Mouse (Mus musculus): Measurements from ENCODE around the gene Plb1.

- TF ChIP-seq POLR2A (IDR thresholded peaks at IDR 0.05; ENCODE audit: insufficient read length, low read depth) (no peak), E2F4 (IDR thresholded peaks at IDR 0.05; ENCODE audit: insufficient read depth) (no peak), POLR2AphosphoS2 (IDR thresholded peaks at IDR 0.05; ENCODE audit: insufficient read length, low read depth) (no peak), USF1 (IDR thresholded peaks at IDR 0.05; ENCODE audit: low read depth) (no peak), MYOD1 (IDR thresholded peaks at IDR 0.05; ENCODE audit: control insufficient read depth in 1 of 3, insufficient read length in 2 of 3, low read depth in 2 of 3) (no peak), MYOG (IDR thresholded peaks at IDR 0.05; ENCODE audit: control insufficient read depth in 1 of 3, insufficient read depth in 1 of 3, insufficient read length in 2 of 3, low read depth in 2 of 3) (no peak), TCF12 (IDR thresholded peaks at IDR 0.05; ENCODE audit: insufficient read depth, poor library complexity, severe bottlenecking) (no peak), REST (IDR thresholded peaks at IDR 0.05; ENCODE audit: insufficient read depth, insufficient read length) (no peak), SRF (IDR thresholded peaks at IDR 0.05; ENCODE audit: control insufficient read depth, insufficient read length, low read depth) (no peak), MAX (IDR thresholded peaks at IDR 0.05; ENCODE audit: low read depth) (no peak), CEBPB (IDR thresholded peaks at IDR 0.05; ENCODE audit: insufficient read depth, poor library complexity, severe bottlenecking) (no peak)
These were observed 165.2 kb downstream of the Plb1 start for GRCm38 (mm10) chr5:32397719-32398118.

All from myocyte (in vitro differentiated cells).